Mouse (Mus musculus) forebrain, embryonic 12.5 days (tissue): ENCODE measurements around the gene Mafb. TPM values are rescaled to one million over a fixed set of nuclear protein-coding genes. Genes with fewer than 3 reads are reported as not detected.

Source experiments
- ATAC-seq: fragments of 200-750 bp; cut with Nextera tagmentation; 2 replicates; pipeline ENCODE4 v1.8.0; 2017; ENCODE audit warnings: moderate TSS enrichment; ENCODE audit not compliant: low FRiP score
- H3K27ac ChIP-seq: fragments of 300-500 bp; sonication (generic); 2 replicates; pipeline ENCODE4 v1.5.1; 2016; ENCODE audit warnings: mild to moderate bottlenecking
- H3K27me3 ChIP-seq: fragments of 300-500 bp; sonication (generic); 2 replicates; pipeline ENCODE4 v1.6.1; 2016; ENCODE audit warnings: mild to moderate bottlenecking
- H3K36me3 ChIP-seq: fragments of 300-500 bp; sonication (generic); replicated peaks from 2 replicates; pipeline ENCODE4 v1.6.1; 2016; ENCODE audit warnings: mild to moderate bottlenecking
- H3K4me1 ChIP-seq: fragments of 300-500 bp; sonication (generic); 2 replicates; pipeline ENCODE4 v1.6.1; 2016
- H3K4me2 ChIP-seq: fragments of 300-500 bp; sonication (generic); 2 replicates; pipeline ENCODE4 v1.6.1; 2016; ENCODE audit warnings: mild to moderate bottlenecking, moderate library complexity
- H3K4me3 ChIP-seq: fragments of 300-500 bp; sonication (generic); replicated peaks from 2 replicates; pipeline ENCODE4 v1.5.1; 2016; ENCODE audit warnings: mild to moderate bottlenecking
- H3K9ac ChIP-seq: fragments of 300-500 bp; sonication (generic); 2 replicates; pipeline ENCODE4 v1.6.1; 2016; ENCODE audit warnings: mild to moderate bottlenecking
- H3K9me3 ChIP-seq: fragments of 300-500 bp; sonication (generic); 2 replicates; pipeline ENCODE4 v1.6.1; 2016
- WGBS: fragments of 180-500 bp; shearing (Covaris S2); methylation state at CpG from one replicate; pipeline ENCODE4 v1.1.7; 2016; 5-methylcytosine and 5-hydroxymethylcytosine counted together
- polyA plus RNA-seq: library from polyadenylated mRNA; unstranded; fragments of >200 nt; fragmentation: Nextera tagmentation; extraction: Ambion mirVana; gene quantifications from 2 replicates; pipeline ENCODE4 v1.2.1, GENCODE M21; 2016

Mafb gene
- 7.5 and 7.8 TPM in 2 replicates for polyA plus RNA-seq

DNA sequence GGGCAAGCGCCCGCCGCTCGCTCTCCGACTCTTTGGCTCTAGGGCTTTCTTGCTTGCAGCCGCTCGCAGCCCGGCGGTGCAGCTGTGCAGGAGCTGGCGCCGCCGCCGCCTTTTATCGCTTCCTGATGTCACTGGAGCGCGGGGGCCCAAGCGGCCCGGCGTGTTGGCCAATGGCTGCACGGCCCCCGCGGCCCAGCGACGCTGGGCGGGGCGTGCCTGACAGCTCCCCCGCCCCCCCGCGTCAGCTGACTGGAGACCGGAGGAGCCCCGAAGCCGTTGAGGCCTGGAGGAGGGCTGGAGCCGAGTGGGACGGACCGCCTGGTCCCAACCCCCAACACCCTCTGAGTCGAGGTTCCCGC, at the start of gene Mafb:
Mafb (minus strand) TSS at position 86 of the 359 bp plus-strand sequence.
- Histone ChIP-seq H3K27ac (peak within 1 kb of the TSS; percentile 83), H3K27me3 (peaks cover 80% of the 10 kb centered on the region), H3K9ac (peak within 1 kb of the TSS; percentile 67), H3K36me3 (no peaks in the 10 kb centered on the region), H3K4me1 (peaks cover 49% of the 10 kb centered on the region), H3K4me2 (peak within 1 kb of the TSS; percentile 91), H3K4me3 (peak within 1 kb of the TSS; percentile 60), H3K9me3 (no peaks in the 10 kb centered on the region)
- peak; percentile 92 for ATAC-seq
- under 1% methylated on average over 31 of the region's 37 CpGs for WGBS

DNA sequence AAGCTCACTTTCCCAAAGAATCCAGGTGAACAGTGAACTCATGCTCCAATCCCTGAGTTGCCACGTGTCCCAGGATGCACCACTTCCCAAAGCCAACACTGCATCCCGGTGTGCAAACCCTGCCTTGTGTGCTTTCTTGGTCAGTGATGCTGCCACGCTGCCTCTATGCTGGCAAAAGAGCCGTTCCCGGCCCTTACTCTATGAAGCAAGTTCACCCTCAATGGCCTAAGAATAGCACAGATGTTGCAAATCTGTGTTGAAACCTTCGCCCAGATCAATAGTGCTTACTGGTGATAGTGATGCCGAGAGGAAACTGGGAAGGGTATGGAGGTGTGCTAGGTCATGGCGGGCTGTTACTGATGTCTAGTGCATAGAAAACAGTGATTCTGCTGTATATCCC, 48.3 kb upstream of the Mafb start:
- Histone ChIP-seq H3K27ac (no peak overlapping the region), H3K36me3 (no peaks in the 10 kb centered on the region), H3K4me1 (peaks cover 3% of the 10 kb centered on the region), H3K4me2 (no peak overlapping the region), H3K4me3 (no peak overlapping the region), H3K9ac (no peak overlapping the region), H3K9me3 (no peaks in the 10 kb centered on the region), H3K27me3 (no peaks in the 10 kb centered on the region)
- ATAC-seq: no peak
- WGBS: 89% methylated on average over 8 of the region's 8 CpGs

DNA sequence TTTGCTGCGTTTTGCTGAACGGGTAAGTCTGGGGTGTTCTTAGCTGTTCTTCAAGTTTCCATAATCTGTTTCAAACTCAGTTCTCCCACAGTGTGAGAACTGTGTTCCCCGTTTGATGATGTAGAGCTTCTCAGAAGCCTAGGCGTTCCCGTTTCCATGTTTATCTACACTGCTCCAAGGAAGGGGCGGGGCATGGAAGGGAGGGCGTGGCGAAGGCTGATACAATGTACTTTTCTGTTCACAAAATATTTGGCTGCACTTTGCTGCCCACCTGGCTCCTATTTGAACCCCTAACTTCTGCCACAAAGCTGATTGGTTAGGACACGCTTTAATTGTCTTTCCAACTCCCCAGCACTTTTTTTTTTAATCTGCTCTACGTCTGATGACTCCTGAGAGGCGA, 47.9 kb upstream of the Mafb start:
- Histone ChIP-seq H3K9ac (no peak overlapping the region), H3K4me3 (no peak overlapping the region), H3K4me2 (no peak overlapping the region), H3K27me3 (no peaks in the 10 kb centered on the region), H3K9me3 (no peaks in the 10 kb centered on the region), H3K4me1 (peaks cover 3% of the 10 kb centered on the region; the same call in 1 of the 2 replicates), H3K36me3 (no peaks in the 10 kb centered on the region), H3K27ac (no peak overlapping the region)
- 91% methylated on average over 11 of the region's 11 CpGs for WGBS
- no peak for ATAC-seq

DNA sequence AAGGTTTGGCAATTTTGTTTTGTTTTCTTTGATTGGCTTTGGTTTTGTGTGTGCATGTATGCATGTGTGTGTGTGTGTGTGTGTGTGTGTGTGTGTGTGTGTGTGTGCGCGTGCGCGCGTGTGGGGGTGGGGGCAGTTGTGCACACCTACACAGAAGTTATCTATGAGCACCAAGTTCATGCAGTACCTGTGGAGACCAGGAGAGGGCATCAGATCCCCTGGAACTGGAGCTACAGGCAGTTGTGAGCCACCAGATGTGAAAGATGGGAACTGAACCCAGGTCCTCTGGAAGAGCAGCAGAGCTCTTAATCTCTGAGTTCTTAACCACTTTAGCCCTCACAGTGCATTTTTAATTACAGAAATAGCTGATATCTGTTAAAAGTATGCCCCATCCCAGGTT, 47.1 kb upstream of the Mafb start:
- Histone ChIP-seq H3K27me3 (no peaks in the 10 kb centered on the region), H3K4me2 (no peak overlapping the region), H3K36me3 (no peaks in the 10 kb centered on the region), H3K4me1 (peaks cover 3% of the 10 kb centered on the region; the same call in 1 of the 2 replicates), H3K4me3 (no peak overlapping the region), H3K27ac (no peak overlapping the region), H3K9ac (no peak overlapping the region), H3K9me3 (no peaks in the 10 kb centered on the region)
- no peak for ATAC-seq
- WGBS: 96% methylated on average over 5 of the region's 5 CpGs

DNA sequence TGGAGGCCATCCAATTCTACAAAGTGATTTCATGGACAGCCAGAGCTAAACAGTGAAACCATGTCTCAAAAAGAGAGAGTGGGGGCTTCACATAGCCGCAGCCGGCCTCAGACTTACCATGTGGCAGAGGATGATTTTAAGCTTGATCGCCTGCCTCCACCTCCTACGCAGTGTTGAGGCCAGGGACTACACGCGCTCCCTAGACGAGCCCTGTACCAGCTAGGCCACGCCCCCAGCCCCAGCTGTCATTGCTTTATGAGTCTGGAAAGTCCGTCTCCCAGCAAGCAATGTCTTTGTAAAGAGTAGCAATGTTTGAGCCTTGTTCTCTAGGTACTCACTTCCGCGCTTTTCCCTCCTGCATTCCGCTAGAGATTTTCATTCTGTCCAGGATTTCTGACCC, 46.2 kb upstream of the Mafb start:
- Histone ChIP-seq H3K9me3 (no peaks in the 10 kb centered on the region), H3K4me3 (no peak overlapping the region), H3K36me3 (no peaks in the 10 kb centered on the region), H3K4me1 (peaks cover 3% of the 10 kb centered on the region; the same call in 1 of the 2 replicates), H3K27me3 (no peaks in the 10 kb centered on the region), H3K4me2 (no peak overlapping the region), H3K27ac (no peak overlapping the region), H3K9ac (no peak overlapping the region)
- WGBS: 58% methylated on average over 12 of the region's 12 CpGs
- no peak for ATAC-seq

DNA sequence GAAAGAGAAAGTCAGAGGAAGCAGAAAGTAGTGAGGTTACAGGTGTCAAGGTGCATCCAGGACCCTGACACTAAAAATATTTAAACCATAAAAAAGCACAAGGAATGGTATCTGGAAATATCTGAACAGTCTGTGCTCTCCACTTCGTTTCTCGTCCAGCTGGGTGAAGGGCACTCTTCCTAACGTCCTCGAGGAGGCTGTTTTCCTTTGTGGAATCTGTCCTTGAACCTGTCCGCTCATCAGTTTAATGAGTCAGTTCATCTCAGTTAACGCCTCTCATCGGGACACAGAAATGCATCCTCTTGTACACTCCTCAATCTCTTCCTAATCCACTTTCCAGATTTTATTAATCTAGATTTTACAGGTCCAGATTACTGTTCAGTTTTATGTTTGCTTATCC, 44.6 kb upstream of the Mafb start:
- Histone ChIP-seq H3K27ac (no peak overlapping the region), H3K4me2 (no peak overlapping the region), H3K36me3 (no peaks in the 10 kb centered on the region), H3K4me3 (no peak overlapping the region), H3K9ac (no peak overlapping the region), H3K4me1 (peaks cover 3% of the 10 kb centered on the region; the same call in 1 of the 2 replicates), H3K9me3 (no peaks in the 10 kb centered on the region), H3K27me3 (no peaks in the 10 kb centered on the region)
- 79% methylated on average over 7 of the region's 7 CpGs for WGBS
- no peak for ATAC-seq

DNA sequence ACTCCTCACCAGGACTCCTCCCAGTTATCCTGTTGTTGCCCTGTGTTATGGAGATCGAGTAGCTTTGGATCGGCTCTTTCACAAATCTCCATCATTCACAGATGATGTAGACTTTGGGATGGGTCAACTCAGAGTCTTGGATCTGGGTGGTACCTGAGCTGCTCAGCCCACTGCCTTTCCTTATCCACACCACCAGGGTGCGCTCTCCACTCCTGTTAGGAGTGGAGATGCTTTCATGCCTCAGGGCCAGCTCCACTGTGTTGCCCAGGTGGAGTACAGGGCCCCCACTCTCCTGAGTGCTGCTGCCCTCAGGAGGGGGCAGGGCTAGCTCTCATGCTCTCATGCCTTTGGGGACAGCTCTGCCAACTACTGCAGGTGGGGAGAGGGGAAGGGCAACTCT, 40.9 kb upstream of the Mafb start:
- H3K4me2 ChIP-seq: no peak overlapping the region
- WGBS: 88% methylated on average over 3 of the region's 3 CpGs
- ATAC-seq: no peak
- peaks cover 5% of the 10 kb centered on the region for H3K4me1 ChIP-seq
- no peaks in the 10 kb centered on the region for H3K36me3 ChIP-seq
- H3K9me3 ChIP-seq: no peaks in the 10 kb centered on the region
- no peak overlapping the region for H3K4me3 ChIP-seq
- H3K27ac ChIP-seq: no peak overlapping the region
- H3K9ac ChIP-seq: no peak overlapping the region
- no peaks in the 10 kb centered on the region for H3K27me3 ChIP-seq

DNA sequence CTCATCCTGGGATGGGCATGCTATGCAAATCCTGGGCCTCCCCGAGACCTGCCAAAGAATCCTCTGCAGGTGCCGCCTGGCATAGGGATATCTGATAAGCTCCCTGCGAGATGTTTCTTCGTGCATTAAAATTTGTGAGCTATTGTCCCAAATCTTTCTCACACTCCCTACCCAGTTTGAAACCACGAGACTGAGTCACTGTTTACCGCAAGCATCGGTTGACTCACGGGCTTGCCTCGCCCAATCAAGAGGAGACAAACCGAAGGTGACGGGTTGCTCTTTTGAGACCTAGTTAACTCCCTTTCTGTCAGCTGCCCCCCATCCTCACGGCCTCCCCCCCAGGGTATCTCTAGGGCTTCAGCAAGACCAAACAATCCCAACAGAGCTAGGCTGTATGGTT, 30.9 kb upstream of the Mafb start:
- WGBS: 85% methylated on average over 12 of the region's 12 CpGs
- ATAC-seq: no peak
- Histone ChIP-seq H3K27me3 (peaks cover 8% of the 10 kb centered on the region; the same call in 1 of the 2 replicates), H3K9me3 (no peaks in the 10 kb centered on the region), H3K4me2 (no peak overlapping the region), H3K9ac (no peak overlapping the region), H3K36me3 (no peaks in the 10 kb centered on the region), H3K4me1 (peaks cover 15% of the 10 kb centered on the region), H3K27ac (no peak overlapping the region), H3K4me3 (no peak overlapping the region)

DNA sequence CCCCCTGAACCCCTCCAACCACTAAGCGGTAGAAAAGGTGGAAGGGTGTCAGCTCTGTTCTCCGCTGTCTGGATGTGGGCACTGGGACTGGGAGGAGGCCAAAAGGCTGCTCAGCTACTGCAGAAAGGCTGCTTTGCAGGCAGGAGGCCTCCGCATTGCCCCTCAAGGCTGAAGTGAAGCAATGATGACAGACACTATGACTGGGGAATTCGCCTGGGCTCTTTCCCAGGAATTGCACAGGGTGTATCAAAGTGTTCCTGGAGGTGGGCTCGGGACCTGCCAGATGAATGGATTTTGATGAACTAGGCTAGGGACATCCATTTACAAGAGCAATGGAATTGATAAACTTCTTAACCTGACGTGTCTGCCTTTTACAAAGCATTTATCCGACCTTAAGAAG, 27.9 kb upstream of the Mafb start:
- Histone ChIP-seq H3K4me3 (no peak overlapping the region), H3K27ac (no peak overlapping the region), H3K9me3 (no peaks in the 10 kb centered on the region), H3K27me3 (peaks cover 26% of the 10 kb centered on the region), H3K4me2 (no peak overlapping the region), H3K36me3 (no peaks in the 10 kb centered on the region), H3K9ac (no peak overlapping the region), H3K4me1 (peaks cover 15% of the 10 kb centered on the region)
- 78% methylated on average over 7 of the region's 7 CpGs for WGBS
- no peak for ATAC-seq

DNA sequence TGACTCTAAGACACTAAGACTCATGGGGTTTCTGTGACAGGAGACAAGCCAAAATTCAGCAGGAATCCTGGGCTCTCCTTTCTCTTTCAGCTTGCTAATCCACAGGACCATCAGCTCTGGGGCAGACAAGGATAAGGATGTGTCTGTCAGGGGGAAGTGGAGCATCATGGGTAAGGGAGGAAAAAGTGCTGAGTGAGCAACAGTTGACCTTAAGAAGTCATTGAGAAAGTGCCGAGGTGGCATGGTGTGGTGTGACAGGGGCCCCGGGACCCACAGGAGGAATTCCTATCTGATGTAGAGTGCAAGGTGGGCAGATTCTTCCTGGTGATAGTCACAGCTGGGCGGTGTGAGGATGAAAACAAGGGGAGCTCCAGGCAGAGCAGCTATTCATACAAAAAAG, 25.8 kb upstream of the Mafb start:
- H3K4me2 ChIP-seq: no peak overlapping the region
- H3K4me3 ChIP-seq: no peak overlapping the region
- peaks cover 18% of the 10 kb centered on the region for H3K4me1 ChIP-seq
- H3K27me3 ChIP-seq: peaks cover 27% of the 10 kb centered on the region
- WGBS: 89% methylated on average over 3 of the region's 3 CpGs
- ATAC-seq: no peak
- H3K27ac ChIP-seq: no peak overlapping the region
- no peaks in the 10 kb centered on the region for H3K36me3 ChIP-seq
- H3K9me3 ChIP-seq: no peaks in the 10 kb centered on the region
- H3K9ac ChIP-seq: no peak overlapping the region

DNA sequence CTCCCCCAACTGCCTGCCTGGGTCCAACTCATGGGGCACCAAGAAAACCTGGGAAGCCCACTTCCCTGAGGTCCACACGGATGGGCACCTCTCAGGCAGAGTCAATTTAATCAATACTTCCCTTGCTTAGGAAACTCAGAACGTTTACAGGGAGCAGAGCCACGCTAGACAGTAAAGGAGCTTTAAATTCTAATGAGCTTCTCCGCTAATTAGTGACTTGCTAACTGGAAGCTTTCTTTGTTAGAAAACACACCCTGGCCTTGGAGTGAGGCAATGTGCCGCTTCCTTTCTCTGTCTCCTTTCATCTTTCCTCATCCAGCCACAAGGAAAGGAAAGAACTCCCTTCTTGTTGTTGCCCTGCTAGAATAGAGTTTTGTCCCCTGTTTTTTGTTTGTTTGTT, 21.7 kb upstream of the Mafb start:
- Histone ChIP-seq H3K9ac (no peak overlapping the region), H3K4me3 (no peak overlapping the region), H3K36me3 (no peaks in the 10 kb centered on the region), H3K27ac (no peak overlapping the region), H3K4me1 (peaks cover 7% of the 10 kb centered on the region; the same call in 1 of the 2 replicates), H3K9me3 (no peaks in the 10 kb centered on the region), H3K27me3 (peaks cover 25% of the 10 kb centered on the region), H3K4me2 (no peak overlapping the region)
- 5% methylated on average over 5 of the region's 5 CpGs for WGBS
- 0 out of 2 replicates have a peak, but pooled peaks have one; percentile 6 for ATAC-seq

DNA sequence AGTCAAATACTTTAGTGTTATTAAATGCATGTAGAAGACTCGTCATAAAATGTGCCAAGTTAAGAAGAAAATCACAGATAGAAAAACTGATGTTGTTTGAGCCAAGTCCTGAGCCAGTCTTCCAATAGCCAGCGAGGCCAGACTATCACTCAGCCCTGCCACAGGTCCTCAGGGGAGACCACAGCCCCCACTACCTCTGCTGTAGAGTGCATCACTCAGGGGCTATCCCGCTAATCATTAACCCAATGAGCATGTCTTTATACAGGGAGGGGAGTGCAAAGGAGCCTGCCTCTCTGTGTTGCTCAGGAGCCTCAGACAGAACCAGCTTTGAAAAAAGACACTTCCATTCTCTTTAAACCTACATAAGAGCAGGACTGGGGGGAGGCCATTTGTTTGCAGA, 16.6 kb upstream of the Mafb start:
- no peaks in the 10 kb centered on the region for H3K9me3 ChIP-seq
- no peak for ATAC-seq
- H3K27me3 ChIP-seq: 0 out of 2 replicates have a peak, but pooled peaks cover 11% of the 10 kb centered on the region
- H3K4me3 ChIP-seq: no peak overlapping the region
- WGBS: 55% methylated on average over 3 of the region's 3 CpGs
- no peak overlapping the region for H3K4me2 ChIP-seq
- no peak overlapping the region for H3K27ac ChIP-seq
- peaks cover 1% of the 10 kb centered on the region; the same call in 1 of the 2 replicates for H3K4me1 ChIP-seq
- no peaks in the 10 kb centered on the region for H3K36me3 ChIP-seq
- no peak overlapping the region for H3K9ac ChIP-seq

DNA sequence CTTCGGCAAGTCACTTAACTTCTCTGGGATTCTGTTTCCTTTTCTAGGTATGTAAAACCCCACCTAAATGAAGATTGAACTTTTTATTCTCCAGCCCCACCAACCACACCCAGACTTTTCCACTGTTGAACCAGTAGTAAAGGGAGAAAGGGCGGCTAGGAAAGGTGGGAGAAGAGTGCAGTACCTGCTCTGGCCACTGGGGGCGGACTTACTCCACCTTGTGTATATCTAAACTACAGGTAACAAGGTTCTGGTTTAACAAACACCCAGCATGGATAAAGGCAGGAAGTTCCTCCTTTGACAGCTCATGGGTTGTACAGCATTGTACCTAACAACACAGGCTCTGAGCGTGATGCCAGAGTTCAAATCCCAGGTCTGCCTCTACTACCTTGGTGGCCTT, 11.4 kb upstream of the Mafb start:
- Histone ChIP-seq H3K4me1 (peaks cover 6% of the 10 kb centered on the region; the same call in 1 of the 2 replicates), H3K9me3 (no peaks in the 10 kb centered on the region), H3K4me2 (no peak overlapping the region), H3K27me3 (peaks cover 52% of the 10 kb centered on the region), H3K9ac (no peak overlapping the region), H3K27ac (no peak overlapping the region), H3K36me3 (no peaks in the 10 kb centered on the region), H3K4me3 (no peak overlapping the region)
- no peak for ATAC-seq
- WGBS: 41% methylated on average over 4 of the region's 4 CpGs
